ENCODE assay signal across 18 mouse cellular contexts in the genomic region with DNA sequence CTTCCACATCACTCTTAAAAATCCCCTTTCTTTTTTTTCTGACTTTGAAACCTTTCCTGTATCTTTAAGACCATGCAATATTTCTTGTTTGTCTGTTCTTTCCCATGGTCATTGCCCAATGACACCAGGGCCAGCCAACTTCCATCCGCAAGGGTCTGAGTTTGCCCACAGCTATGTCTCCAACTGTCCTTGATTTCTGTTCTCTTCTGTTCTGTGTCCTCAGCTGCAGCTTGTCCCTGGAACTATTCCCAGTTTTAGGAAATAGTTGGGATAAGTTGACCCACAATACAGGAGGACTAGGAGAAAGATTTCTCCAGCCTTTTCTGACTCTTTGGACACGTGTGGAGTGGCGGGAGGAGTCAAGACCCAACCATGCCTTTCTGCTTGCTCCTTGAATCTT. TPM values are rescaled to one million over a fixed set of nuclear protein-coding genes. Genes with fewer than 3 reads are reported as not detected.
DNase-seq lines count a peak whose midpoint lies in the region; ATAC-seq lines count a peak whose summit lies in the region.
"Had no signal": no experiment of that assay in that cellular context is flagged by ENCODE, and none has a peak within 500 bp of the region (broad histone marks: within the 10 kb centered on the region; RNA-seq: fewer than 3 reads in every experiment).

No protein-coding gene starts in this region.

- no peak overlapping the region for H3K27ac ChIP-seq in midbrain, embryonic 14.5 days (replicated peaks; ENCODE audit: low read depth, low read length)
- H3K27ac ChIP-seq: forebrain, embryonic 10.5 days; heart, embryonic 13.5 days; hindbrain, postnatal 0 days; limb, embryonic 10.5 days; midbrain, embryonic 12.5 days; neural tube, embryonic 12.5 days; stomach, postnatal 0 days had no signal

- ATAC-seq in cerebellum, adult (ENCODE audit: insufficient number of reproducible peaks, low FRiP score, low TSS enrichment): no peak
- no peak for ATAC-seq in midbrain, embryonic 14.5 days (ENCODE audit: low FRiP score, low TSS enrichment)
- ATAC-seq: hindbrain, postnatal 0 days; liver, postnatal 0 days had no signal

- no peaks in the 10 kb centered on the region for H3K9me3 ChIP-seq in midbrain, embryonic 14.5 days (ENCODE audit: control insufficient read depth, low read length)
- H3K9me3 ChIP-seq: forebrain, embryonic 10.5 days; heart, embryonic 13.5 days; limb, embryonic 10.5 days; midbrain, embryonic 12.5 days; neural tube, embryonic 12.5 days had no signal

- WGBS in midbrain, embryonic 14.5 days: 75% methylated on average over 3 of the region's 3 CpGs

- no peaks in the 10 kb centered on the region for H3K4me1 ChIP-seq in midbrain, embryonic 14.5 days (ENCODE audit: control insufficient read depth, insufficient read depth, low read length)
- H3K4me1 ChIP-seq: forebrain, embryonic 10.5 days; heart, embryonic 13.5 days; limb, embryonic 10.5 days; midbrain, embryonic 12.5 days; neural tube, embryonic 12.5 days had no signal

- H3K27me3 ChIP-seq in midbrain, embryonic 14.5 days (ENCODE audit: control insufficient read depth, insufficient read depth, low read length): no peaks in the 10 kb centered on the region
- H3K27me3 ChIP-seq: heart, embryonic 13.5 days; midbrain, embryonic 12.5 days; neural tube, embryonic 12.5 days had no signal

- intact Hi-C loops in heart, postnatal 36 days (cut with DNase I): no loop called here

- peak; percentile 6 for DNase-seq in cerebellum, adult 11-12 months
- peak; percentile 30 for DNase-seq in 3134 (ENCODE audit: extremely low read depth, insufficient read length, low spot score)
- peak; percentile 12 for DNase-seq in brain, adult 2 months (ENCODE audit: low read depth, low spot score)
- DNase-seq in heart, postnatal 36 days: peak; percentile 42 to 55
- DNase-seq in frontal cortex, adult 2 months (ENCODE audit: extremely low spot score in 1 of 2, low spot score in 1 of 2): no peak
- DNase-seq in kidney, postnatal 25 days: no peak
- no peak for DNase-seq in midbrain, embryonic 14.5 days
- DNase-seq: cerebellum, adult 11 months; liver, postnatal 0 days; right cerebral cortex, postnatal 25 days had no signal

- no peak overlapping the region for H3K9ac ChIP-seq in midbrain, embryonic 14.5 days (replicated peaks; ENCODE audit: low read length)
- H3K9ac ChIP-seq: heart, embryonic 13.5 days; liver, postnatal 0 days; midbrain, embryonic 12.5 days; neural tube, embryonic 12.5 days had no signal

- no peak overlapping the region for H3K4me3 ChIP-seq in midbrain, embryonic 14.5 days (replicated peaks; ENCODE audit: low read depth, low read length)
- H3K4me3 ChIP-seq: forebrain, embryonic 10.5 days; heart, embryonic 13.5 days; limb, embryonic 10.5 days; midbrain, embryonic 12.5 days; neural tube, embryonic 12.5 days had no signal

- H3K4me2 ChIP-seq in midbrain, embryonic 14.5 days (ENCODE audit: low read length): no peak overlapping the region
- H3K4me2 ChIP-seq: heart, embryonic 13.5 days; midbrain, embryonic 12.5 days; neural tube, embryonic 12.5 days had no signal

- H3K36me3 ChIP-seq in midbrain, embryonic 14.5 days (ENCODE audit: control insufficient read depth, insufficient read depth, low read length): no peaks in the 10 kb centered on the region
- H3K36me3 ChIP-seq: forebrain, embryonic 10.5 days; heart, embryonic 13.5 days; limb, embryonic 10.5 days; midbrain, embryonic 12.5 days; neural tube, embryonic 12.5 days had no signal

RNA-seq across cellular contexts. Expression of gene Mocs2, which starts 57.1 kb away (rescaled TPM):
- 10 to 100 TPM; 31.9 to 42.1 TPM for total RNA-seq in heart, postnatal 36 days (2021)
- 81.2 and 83.3 TPM in 2 replicates for polyA plus RNA-seq in frontal cortex, adult 2 months (2012; rRNA removed)
- polyA plus RNA-seq in midbrain, embryonic 14.5 days (2014; fragmentation: Nextera tagmentation; extraction: Ambion mirVana): 119 and 123 TPM in 2 replicates

Comparison
In these comparisons a context has a peak if more than half of its experiments do, and no peak if none do; other contexts are left out.
1. DNase-seq: peak in cerebellum, adult 11-12 months (single experiment), 3134 (single experiment), brain, adult 2 months (single experiment) and heart, postnatal 36 days (2 of 2); none in frontal cortex, adult 2 months (0 of 2), kidney, postnatal 25 days (0 of 2) and midbrain, embryonic 14.5 days (single experiment).